Mouse (Mus musculus) spleen, postnatal 10 days (tissue): Measurements from ENCODE around the gene Prokr1.
A peak's percentile ranks its signal among the peaks of the same experiment; 100 is the strongest.
"Not testable (repeated sequence)": the region's sequence is repeated elsewhere in the genome, so short reads cannot be mapped to it uniquely, and the experiment has no call there.

Experiments used
- DNase-seq, 2 experiments: peaks; one replicate each; pipeline ENCODE4 v3.0.0; 2021 to 2022; ENCODE audit warnings: low spot score in 2 of 2

Prokr1 gene

GRCm38 (mm10) chr6:87590394-87591281 is at the start of gene Prokr1:
Prokr1 (minus strand) TSS chr6:87590743.
- peak; percentile 61 to 74 for DNase-seq

- DNase-seq, result no peak
Measured at GRCm38 (mm10) chr6:87638134-87638660, 47.7 kb upstream of the Prokr1 start.

GRCm38 (mm10) chr6:87632176-87632575 is 41.6 kb upstream of the Prokr1 start:
- DNase-seq, result no peak

GRCm38 (mm10) chr6:87628936-87629335 is 38.4 kb upstream of the Prokr1 start:
- DNase-seq, result not testable (repeated sequence)

- no peak for DNase-seq
Measured at GRCm38 (mm10) chr6:87623151-87623550, 32.6 kb upstream of the Prokr1 start.

- no peak for DNase-seq
Measured at GRCm38 (mm10) chr6:87621281-87621680, 30.7 kb upstream of the Prokr1 start.

- no peak for DNase-seq
Measured at GRCm38 (mm10) chr6:87618021-87618420, 27.5 kb upstream of the Prokr1 start.

GRCm38 (mm10) chr6:87615696-87616083 is 25.1 kb upstream of the Prokr1 start:
- no peak for DNase-seq

GRCm38 (mm10) chr6:87614794-87615695 is 24.5 kb upstream of the Prokr1 start:
- peak; percentile 41 to 74 for DNase-seq

GRCm38 (mm10) chr6:87599825-87600224 is 9.3 kb upstream of the Prokr1 start:
- no peak for DNase-seq

GRCm38 (mm10) chr6:87597116-87597833 is 6.7 kb upstream of the Prokr1 start:
- no peak for DNase-seq

GRCm38 (mm10) chr6:87594188-87594587 is 3.6 kb upstream of the Prokr1 start:
- DNase-seq, result no peak

- no peak for DNase-seq
Measured at GRCm38 (mm10) chr6:87589718-87590393, 687 bp downstream of the Prokr1 start.

GRCm38 (mm10) chr6:87583991-87584390 is 6.6 kb downstream of the Prokr1 start:
- DNase-seq, result peak in 1 of 2 experiments; percentile 9

GRCm38 (mm10) chr6:87583183-87583611 is 7.3 kb downstream of the Prokr1 start:
- peak in 1 of 2 experiments; percentile 43 for DNase-seq

GRCm38 (mm10) chr6:87582456-87582855 is 8.1 kb downstream of the Prokr1 start:
- DNase-seq, result peak; percentile 25 to 32

- DNase-seq, result no peak
Measured at GRCm38 (mm10) chr6:87581581-87581980, 9.0 kb downstream of the Prokr1 start.

GRCm38 (mm10) chr6:87581071-87581470 is 9.5 kb downstream of the Prokr1 start:
- no peak for DNase-seq

- no peak for DNase-seq
Measured at GRCm38 (mm10) chr6:87578247-87578646, 12.3 kb downstream of the Prokr1 start.

- no peak for DNase-seq
Measured at GRCm38 (mm10) chr6:87576648-87577330, 13.8 kb downstream of the Prokr1 start.
